Mouse (Mus musculus) liver, embryonic 15.5 days (tissue): ENCODE measurements around the gene Zfpm1. TPM values are rescaled to one million over a fixed set of nuclear protein-coding genes. Genes with fewer than 3 reads are reported as not detected.
A peak's percentile ranks its signal among the peaks of the same experiment; 100 is the strongest.

Experiments
- ATAC-seq: fragments of 200-750 bp; cut with Nextera tagmentation; 2 replicates; pipeline ENCODE4 v1.8.0; 2017; ENCODE audit warnings: moderate number of reproducible peaks, mild to moderate bottlenecking, moderate library complexity; ENCODE audit not compliant: insufficient read depth
- H3K27ac ChIP-seq: fragments of 300-500 bp; sonication (generic); replicated peaks from 2 replicates; pipeline ENCODE4 v1.5.1; 2015; ENCODE audit warnings: mild to moderate bottlenecking, inconsistent platforms
- H3K27me3 ChIP-seq: fragments of 300-500 bp; sonication (generic); 2 replicates; pipeline ENCODE4 v1.6.1; 2015; ENCODE audit warnings: mild to moderate bottlenecking, inconsistent platforms
- H3K36me3 ChIP-seq: fragments of 300-500 bp; sonication (generic); replicated peaks from 2 replicates; pipeline ENCODE4 v1.6.1; 2015; ENCODE audit warnings: moderate library complexity, mild to moderate bottlenecking, inconsistent platforms
- H3K4me1 ChIP-seq: fragments of 300-500 bp; sonication (generic); replicated peaks from 2 replicates; pipeline ENCODE4 v1.6.1; 2015; ENCODE audit warnings: inconsistent platforms
- H3K4me2 ChIP-seq: fragments of 300-500 bp; sonication (generic); 2 replicates; pipeline ENCODE4 v1.6.1; 2015; ENCODE audit warnings: moderate library complexity, mild to moderate bottlenecking, inconsistent platforms
- H3K4me3 ChIP-seq: fragments of 300-500 bp; sonication (generic); replicated peaks from 2 replicates; pipeline ENCODE4 v1.5.1; 2015; ENCODE audit warnings: mild to moderate bottlenecking, inconsistent platforms
- H3K9ac ChIP-seq: fragments of 300-500 bp; sonication (generic); 2 replicates; pipeline ENCODE4 v1.6.1; 2015; ENCODE audit warnings: moderate library complexity, mild to moderate bottlenecking, inconsistent platforms
- H3K9me3 ChIP-seq: fragments of 300-500 bp; sonication (generic); replicated peaks from 2 replicates; pipeline ENCODE4 v1.6.1; 2016; ENCODE audit warnings: inconsistent platforms
- WGBS: fragments of 180-500 bp; shearing (Covaris S2); methylation state at CpG from one replicate; pipeline ENCODE4 v1.1.7; 2015; ENCODE audit warnings: mixed read lengths; ENCODE audit not compliant: insufficient replicate concordance; 5-methylcytosine and 5-hydroxymethylcytosine counted together
- polyA plus RNA-seq: library from polyadenylated mRNA; unstranded; fragments of >200 nt; fragmentation: Nextera tagmentation; extraction: Ambion mirVana; gene quantifications from 2 replicates; pipeline ENCODE4 v1.2.1, GENCODE M21; 2015

Zfpm1 gene
- polyA plus RNA-seq, 1 experiment from 2014 or later, result 12.0 TPM

- H3K4me3 ChIP-seq, result no peak overlapping the region
- no peaks in the 10 kb centered on the region for H3K4me1 ChIP-seq
- H3K9ac ChIP-seq, result no peak overlapping the region
- peaks cover 34% of the 10 kb centered on the region for H3K27me3 ChIP-seq
- no peaks in the 10 kb centered on the region for H3K36me3 ChIP-seq
- no peak for ATAC-seq
- no peak overlapping the region for H3K4me2 ChIP-seq
- no peak overlapping the region for H3K27ac ChIP-seq
- no peaks in the 10 kb centered on the region for H3K9me3 ChIP-seq
- WGBS, result 46% methylated on average over 5 of the region's 5 CpGs
Observed at GRCm38 (mm10) chr8:122362271-122362670, 80.3 kb downstream of the Zfpm1 start.

- Histone ChIP-seq H3K36me3 (no peaks in the 10 kb centered on the region), H3K4me1 (no peaks in the 10 kb centered on the region), H3K4me3 (no peak overlapping the region), H3K27ac (no peak overlapping the region), H3K27me3 (peaks cover 29% of the 10 kb centered on the region), H3K9ac (no peak overlapping the region), H3K9me3 (no peaks in the 10 kb centered on the region), H3K4me2 (no peak overlapping the region)
- WGBS, result 42% methylated on average over 8 of the region's 8 CpGs
- no peak for ATAC-seq
Observed at GRCm38 (mm10) chr8:122362967-122363366, 81.0 kb downstream of the Zfpm1 start.

GRCm38 (mm10) chr8:122368494-122368893, 86.6 kb downstream of the Zfpm1 start:
- no peak overlapping the region for H3K27ac ChIP-seq
- no peak overlapping the region for H3K9ac ChIP-seq
- ATAC-seq, result no peak
- WGBS, result 71% methylated on average over 10 of the region's 10 CpGs
- no peaks in the 10 kb centered on the region for H3K27me3 ChIP-seq
- no peak overlapping the region for H3K4me3 ChIP-seq
- H3K9me3 ChIP-seq, result no peaks in the 10 kb centered on the region
- no peak overlapping the region for H3K4me2 ChIP-seq
- no peaks in the 10 kb centered on the region for H3K36me3 ChIP-seq
- H3K4me1 ChIP-seq, result peaks cover 11% of the 10 kb centered on the region

- H3K9ac ChIP-seq, result no peak overlapping the region
- ATAC-seq, result peak; percentile 43; the same call in 1 of the 2 replicates
- WGBS, result 14% methylated on average over 9 of the region's 9 CpGs
Observed at GRCm38 (mm10) chr8:122369665-122370064, 87.7 kb downstream of the Zfpm1 start.

GRCm38 (mm10) chr8:122371706-122372105, 89.8 kb downstream of the Zfpm1 start:
- Histone ChIP-seq H3K36me3 (no peaks in the 10 kb centered on the region), H3K9ac (no peak overlapping the region), H3K4me2 (no peak overlapping the region), H3K27me3 (no peaks in the 10 kb centered on the region), H3K4me1 (peaks cover 25% of the 10 kb centered on the region), H3K4me3 (no peak overlapping the region), H3K9me3 (no peaks in the 10 kb centered on the region), H3K27ac (no peak overlapping the region)
- no peak for ATAC-seq
- 48% methylated on average over 6 of the region's 6 CpGs for WGBS

More at GRCm38 (mm10) chr8:122369665-122370064, 87.7 kb downstream of the Zfpm1 start:
- no peaks in the 10 kb centered on the region for H3K9me3 ChIP-seq
- no peak overlapping the region for H3K4me2 ChIP-seq
- H3K27ac ChIP-seq, result no peak overlapping the region
- H3K27me3 ChIP-seq, result no peaks in the 10 kb centered on the region
- peaks cover 11% of the 10 kb centered on the region for H3K4me1 ChIP-seq
- H3K4me3 ChIP-seq, result no peak overlapping the region
- no peaks in the 10 kb centered on the region for H3K36me3 ChIP-seq

GRCm38 (mm10) chr8:122375320-122375719, 93.4 kb downstream of the Zfpm1 start:
- Histone ChIP-seq H3K4me2 (peak overlapping the region; percentile 90), H3K9me3 (no peaks in the 10 kb centered on the region), H3K4me3 (peak overlapping the region; percentile 96; the same call in 1 of the 2 replicates), H3K27me3 (no peaks in the 10 kb centered on the region), H3K9ac (peak overlapping the region; percentile 61), H3K27ac (no peak overlapping the region), H3K4me1 (peaks cover 49% of the 10 kb centered on the region), H3K36me3 (peaks cover 25% of the 10 kb centered on the region)
- no peak for ATAC-seq
- 77% methylated on average over 7 of the region's 7 CpGs for WGBS

GRCm38 (mm10) chr8:122375751-122376364, 93.9 kb downstream of the Zfpm1 start:
- no peaks in the 10 kb centered on the region for H3K9me3 ChIP-seq
- peak overlapping the region; percentile 78 for H3K27ac ChIP-seq
- peaks cover 49% of the 10 kb centered on the region for H3K4me1 ChIP-seq
- no peaks in the 10 kb centered on the region for H3K27me3 ChIP-seq
- H3K36me3 ChIP-seq, result peaks cover 31% of the 10 kb centered on the region
- H3K9ac ChIP-seq, result peak overlapping the region; percentile 61
- ATAC-seq, result no peak; the same call in 1 of the 2 replicates
- H3K4me3 ChIP-seq, result peak overlapping the region; percentile 96
- H3K4me2 ChIP-seq, result peak overlapping the region; percentile 90
- WGBS, result 11% methylated on average over 13 of the region's 13 CpGs

GRCm38 (mm10) chr8:122376365-122377231, 94.7 kb downstream of the Zfpm1 start, which contains the start of gene Zc3h18:
Zc3h18 (plus strand) TSS chr8:122376609.
- H3K9ac ChIP-seq, result peak within 1 kb of the TSS; percentile 88
- peak; percentile 93 for ATAC-seq
- H3K4me1 ChIP-seq, result peaks cover 53% of the 10 kb centered on the region
- no peaks in the 10 kb centered on the region for H3K27me3 ChIP-seq
- under 1% methylated on average over 106 of the region's 107 CpGs for WGBS
- H3K4me3 ChIP-seq, result peak within 1 kb of the TSS; percentile 96
- H3K36me3 ChIP-seq, result peaks cover 38% of the 10 kb centered on the region
- no peaks in the 10 kb centered on the region for H3K9me3 ChIP-seq
- H3K27ac ChIP-seq, result peak within 1 kb of the TSS; percentile 93
- peak within 1 kb of the TSS; percentile 90 for H3K4me2 ChIP-seq

- H3K36me3 ChIP-seq, result peaks cover 98% of the 10 kb centered on the region
- peaks cover 37% of the 10 kb centered on the region for H3K4me1 ChIP-seq
- H3K27ac ChIP-seq, result no peak overlapping the region
- 78% methylated on average over 4 of the region's 4 CpGs for WGBS
- H3K4me2 ChIP-seq, result no peak overlapping the region
- no peak for ATAC-seq
- H3K9ac ChIP-seq, result no peak overlapping the region
- no peaks in the 10 kb centered on the region for H3K27me3 ChIP-seq
- no peaks in the 10 kb centered on the region for H3K9me3 ChIP-seq
- no peak overlapping the region for H3K4me3 ChIP-seq
Observed at GRCm38 (mm10) chr8:122383039-122383438, 101.1 kb downstream of the Zfpm1 start.
